Mouse (Mus musculus) adrenal gland, postnatal 36 days (tissue): ENCODE measurements around the gene Dhx29. TPM values are rescaled to one million over a fixed set of nuclear protein-coding genes. Genes with fewer than 3 reads are reported as not detected.

Experiments
- DNase-seq, 2 experiments: peaks; one replicate each; pipeline ENCODE4 v3.0.0; 2021; ENCODE audit warnings: mixed read lengths in 1 of 2
- long read RNA-seq, 2 experiments: library from polyadenylated mRNA; stranded (forward); transcript quantifications; one replicate each; pipeline ENCODE4 v2.0.0; 2021; ENCODE audit warnings: borderline sequencing depth in 2 of 2
- total RNA-seq, 2 experiments: library from RNA; stranded (reverse); gene quantifications; 2 replicates each; pipeline ENCODE4 v1.2.3; 2021

Dhx29 gene
- total RNA-seq, result 10 to 100 TPM; 16.2 to 20.7 TPM
- long read RNA-seq, experiment 1, full-length matches to known transcripts, result 12 of 16 reads
- long read RNA-seq, experiment 1, partial matches to known transcripts, result 3 of 16 reads
- long read RNA-seq, experiment 1, other reads (novel, unspliced or antisense), result 1 of 16 reads
- long read RNA-seq, experiment 2, full-length matches to known transcripts, result 4 of 5 reads
- long read RNA-seq, experiment 2, partial matches to known transcripts, result 1 of 5 reads
- long read RNA-seq, experiment 2, other reads (novel, unspliced or antisense), result 0 of 5 reads

DNA sequence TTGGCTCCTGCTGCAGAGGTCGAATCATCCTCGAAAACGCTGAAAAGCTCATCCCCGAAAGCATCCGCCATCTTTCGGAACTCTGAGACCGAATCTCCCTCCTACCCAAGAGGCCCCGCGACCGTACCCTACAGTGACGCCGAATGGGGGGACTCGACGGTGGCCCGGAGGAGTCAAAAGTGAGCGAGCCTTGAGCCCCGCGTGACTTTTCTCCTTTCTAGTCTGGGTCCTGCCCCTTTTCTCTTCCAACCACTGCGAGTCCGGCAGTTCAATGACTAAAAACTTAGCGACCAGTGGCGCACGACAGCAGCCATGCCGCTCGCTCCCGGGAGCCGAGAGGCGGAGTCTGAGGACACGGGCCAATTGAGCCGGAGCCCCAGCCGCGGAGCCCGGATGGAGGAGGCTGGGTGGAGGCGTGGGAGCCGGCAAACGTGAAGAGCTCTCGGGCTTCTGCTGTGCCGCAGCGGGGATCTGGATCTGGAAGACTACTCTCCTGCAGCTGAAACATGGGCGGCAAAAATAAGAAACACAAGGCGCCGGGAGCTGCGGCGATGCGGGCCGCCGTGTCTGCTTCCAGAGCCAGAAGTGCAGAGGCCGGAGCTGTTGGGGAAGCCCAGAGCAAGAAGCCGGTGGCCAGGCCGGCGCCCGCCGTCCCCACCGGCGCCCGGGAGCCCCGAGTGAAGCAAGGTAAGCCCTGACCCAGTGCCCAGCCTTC, at the start of gene Dhx29, which contains the start of gene Mtrex:
TSS of gene Dhx29 (plus strand) at position 168 of the 715 bp plus-strand sequence.
TSS of gene Mtrex (minus strand) at position 112 of the 715 bp plus-strand sequence.
- DNase-seq, result peak; percentile 99

DNA sequence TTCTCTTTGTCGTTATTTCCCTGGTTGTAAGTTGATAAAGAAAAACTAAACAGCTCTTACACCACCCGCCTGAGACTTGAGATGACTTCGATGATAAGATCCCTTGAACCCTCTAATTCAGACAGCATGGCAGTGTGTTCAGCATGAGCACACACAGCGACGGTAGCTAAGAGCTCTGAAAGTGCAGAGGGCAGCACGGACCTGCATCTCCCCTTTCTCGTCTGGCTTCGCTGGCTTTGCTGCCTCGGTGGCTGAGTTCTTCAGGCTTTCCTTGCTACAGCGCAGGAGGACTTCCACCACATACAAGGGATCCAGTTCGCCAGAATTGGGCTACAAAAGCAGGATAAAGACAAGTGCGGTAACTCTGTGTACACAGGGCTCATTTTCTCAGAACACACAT, 40.0 kb upstream of the Dhx29 start:
- no peak for DNase-seq

DNA sequence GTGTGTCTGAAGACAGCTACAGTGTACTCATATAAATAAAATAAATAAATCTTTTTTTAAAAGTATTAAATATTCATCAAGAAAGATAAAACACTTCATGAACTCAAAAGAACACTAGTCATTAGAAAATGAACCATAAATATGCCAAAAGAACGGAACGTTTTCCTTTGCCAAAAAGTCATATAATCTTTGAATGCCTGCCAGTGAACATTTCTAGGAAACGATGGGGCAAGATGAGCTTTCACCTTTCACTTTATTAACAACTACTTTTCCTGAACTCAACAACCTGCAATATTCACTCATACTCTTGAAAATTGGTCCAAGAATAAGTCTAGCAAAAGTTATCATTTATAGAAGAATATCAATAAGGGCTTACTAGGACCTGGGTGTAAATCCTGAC, 25.1 kb upstream of the Dhx29 start:
- no peak for DNase-seq

- DNase-seq, result peak; percentile 31 to 46
Measured at GRCm38 (mm10) chr13:112909663-112910062, 17.6 kb upstream of the Dhx29 start.

DNA sequence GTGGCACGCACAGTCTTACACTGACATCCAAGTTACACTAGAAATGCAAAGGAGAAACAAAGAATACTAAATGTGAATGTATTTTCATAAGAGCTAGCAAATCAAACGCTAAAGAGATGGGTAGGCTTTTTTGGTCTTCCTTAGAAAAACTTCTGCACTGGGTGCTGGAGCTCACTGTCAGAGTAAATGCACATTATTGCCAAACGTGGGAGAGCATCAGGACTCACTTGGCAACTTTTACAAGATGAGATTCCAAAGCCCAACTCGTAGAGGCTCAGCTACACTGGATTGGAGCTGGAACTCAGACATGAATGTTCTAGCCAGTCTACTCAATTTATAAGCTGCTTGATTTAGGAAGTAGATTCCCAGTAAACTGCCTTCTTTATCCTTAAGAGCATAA, 16.8 kb upstream of the Dhx29 start:
- DNase-seq, result no peak

DNA sequence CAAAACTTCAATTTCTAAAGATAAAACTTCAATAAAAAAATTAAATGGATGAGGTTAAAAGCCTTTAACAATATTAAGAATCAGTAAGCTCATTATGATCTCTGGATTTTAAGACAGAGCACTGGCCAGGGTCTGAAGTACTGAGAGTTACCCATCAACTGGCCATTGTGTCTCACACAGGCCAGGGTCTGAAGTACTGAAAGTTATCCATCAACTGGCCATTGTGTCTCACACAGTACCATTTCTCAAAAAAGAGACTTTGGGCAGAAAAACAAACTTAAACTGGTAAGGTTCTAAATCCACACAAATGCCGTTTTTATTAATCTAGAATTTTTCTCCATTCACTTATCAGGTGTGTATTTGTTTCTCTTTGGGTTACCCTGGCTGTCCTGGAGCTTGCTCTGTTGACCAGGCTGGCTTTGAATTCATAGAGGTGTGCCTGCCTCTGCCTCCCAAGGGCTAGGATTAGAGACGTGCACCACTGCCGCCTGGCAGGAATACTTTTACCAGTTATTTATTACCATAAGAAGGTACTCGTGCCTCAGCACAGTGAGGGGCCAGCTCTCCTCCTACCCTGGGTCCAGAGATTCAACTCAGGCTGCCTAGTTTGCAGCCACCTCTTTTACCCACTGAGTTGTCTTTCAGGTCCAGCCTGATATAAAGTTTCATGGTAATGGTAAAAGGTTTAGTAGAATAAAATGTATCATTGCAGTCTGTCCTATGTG, 8.0 kb upstream of the Dhx29 start:
- DNase-seq, result no peak

DNA sequence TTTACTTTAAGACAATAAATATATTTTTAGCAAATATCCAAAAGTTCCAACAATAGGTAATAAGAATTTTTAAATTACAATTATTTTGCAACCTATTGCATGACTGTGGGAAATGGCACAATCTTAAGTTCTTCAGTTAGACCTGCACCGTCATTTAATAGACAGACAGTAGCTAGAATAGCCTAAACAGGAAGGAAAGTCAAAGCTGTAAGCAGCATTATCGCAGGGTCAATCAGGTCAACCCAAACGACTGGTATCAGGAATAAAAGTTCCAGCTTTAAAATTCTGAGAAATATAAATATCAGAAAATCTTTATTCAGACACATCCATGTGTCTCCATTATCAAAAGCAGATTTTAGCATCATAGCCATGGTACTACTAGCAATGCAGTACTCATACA, 6.3 kb upstream of the Dhx29 start:
- DNase-seq, result no peak

DNA sequence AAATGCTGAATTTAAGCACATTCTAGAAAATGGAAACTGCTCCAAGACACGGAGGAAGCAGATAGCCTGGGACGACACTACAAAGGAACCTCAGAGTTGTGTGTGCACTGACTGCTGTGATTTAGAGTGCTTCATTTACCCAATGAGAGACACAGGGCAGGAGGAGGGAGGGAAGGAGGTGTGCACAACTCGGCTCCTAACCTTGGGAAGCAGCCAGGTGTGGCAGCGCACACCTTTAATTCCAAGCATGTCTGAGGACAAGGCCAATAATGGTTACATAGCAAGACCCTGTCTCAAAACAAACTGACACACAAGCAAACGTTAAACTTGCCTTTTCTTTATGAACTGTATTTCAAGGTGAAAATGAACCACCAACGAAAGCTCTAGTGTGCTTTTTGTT, 2.0 kb upstream of the Dhx29 start:
- no peak for DNase-seq

DNA sequence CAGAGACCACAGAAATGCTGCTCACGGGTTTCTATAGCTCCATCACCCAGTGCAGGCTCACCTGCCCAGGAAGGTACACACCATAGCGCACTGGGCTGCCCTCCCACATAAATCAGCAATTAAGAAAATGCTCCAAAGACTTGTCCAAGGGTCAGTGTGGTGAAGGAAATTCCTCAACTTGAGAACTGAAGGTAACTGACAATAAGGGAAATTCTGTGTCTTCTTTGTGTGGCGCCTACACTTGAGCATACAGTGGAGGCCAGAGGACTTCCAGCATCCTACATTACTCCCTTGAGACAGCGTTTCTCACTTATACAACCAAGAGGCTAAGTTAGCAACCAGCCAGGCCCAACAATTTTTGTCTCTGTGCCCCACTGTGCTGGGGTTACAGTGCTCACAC, 1.3 kb upstream of the Dhx29 start:
- no peak for DNase-seq

DNA sequence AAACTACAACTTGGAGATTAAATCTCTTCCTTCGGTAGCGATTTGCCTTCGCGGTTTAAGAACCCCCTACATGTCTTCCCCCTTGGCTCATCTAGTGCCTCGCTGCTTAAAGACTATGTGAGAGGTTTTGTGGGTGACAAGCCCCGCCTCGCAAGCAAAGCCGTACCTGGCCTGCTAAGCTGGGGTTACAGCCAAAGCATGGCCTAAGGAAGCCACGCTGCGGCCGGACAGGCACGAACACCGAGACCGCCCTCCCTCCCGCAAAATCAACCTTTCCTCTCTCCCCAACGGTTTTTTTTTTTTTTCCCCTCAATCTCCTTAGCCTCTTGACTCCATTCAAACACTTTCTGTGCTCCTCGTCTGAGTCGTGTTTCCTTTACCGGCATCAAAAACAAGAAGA, 458 bp upstream of the Dhx29 start:
- DNase-seq, result peak; percentile 29 to 36

DNA sequence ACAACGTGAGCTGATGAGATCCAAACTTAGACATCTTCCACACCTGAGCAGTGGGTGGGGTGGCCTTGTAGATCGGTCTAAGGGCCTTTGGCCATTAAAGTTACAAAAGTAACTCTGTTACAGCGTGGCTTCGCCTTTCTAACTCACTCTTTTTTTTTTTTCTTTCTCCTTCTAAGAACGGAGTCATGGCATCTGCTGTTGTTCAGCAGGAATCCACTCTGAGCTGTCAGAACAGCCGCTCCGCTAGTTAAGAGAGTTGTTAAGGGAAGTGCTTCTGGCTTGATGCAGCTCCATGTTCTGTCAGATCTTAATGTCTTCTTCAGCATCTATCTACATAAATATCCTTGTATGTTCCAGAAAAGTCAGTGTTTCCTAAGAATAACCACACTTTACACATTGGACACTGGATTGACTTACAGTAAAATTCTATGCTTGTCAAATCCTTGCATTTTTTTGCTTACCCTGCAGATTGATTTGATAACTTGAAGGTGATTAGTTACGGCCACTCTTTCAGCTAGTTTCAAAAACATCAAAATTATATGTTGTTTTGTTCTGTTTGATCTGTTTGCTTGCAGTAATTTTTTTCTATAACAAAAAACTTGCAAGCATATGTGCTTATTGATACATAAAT, 899 bp downstream of the Dhx29 start:
- DNase-seq, result peak in 1 of 2 experiments; percentile 7

GRCm38 (mm10) chr13:112938130-112938529, 10.9 kb downstream of the Dhx29 start:
- no peak for DNase-seq

GRCm38 (mm10) chr13:112941879-112942330, 14.7 kb downstream of the Dhx29 start:
- DNase-seq, result no peak

- DNase-seq, result no peak
Measured at GRCm38 (mm10) chr13:112945312-112945711, 18.1 kb downstream of the Dhx29 start.

- DNase-seq, result no peak
Measured at GRCm38 (mm10) chr13:112945900-112946299, 18.6 kb downstream of the Dhx29 start.

DNA sequence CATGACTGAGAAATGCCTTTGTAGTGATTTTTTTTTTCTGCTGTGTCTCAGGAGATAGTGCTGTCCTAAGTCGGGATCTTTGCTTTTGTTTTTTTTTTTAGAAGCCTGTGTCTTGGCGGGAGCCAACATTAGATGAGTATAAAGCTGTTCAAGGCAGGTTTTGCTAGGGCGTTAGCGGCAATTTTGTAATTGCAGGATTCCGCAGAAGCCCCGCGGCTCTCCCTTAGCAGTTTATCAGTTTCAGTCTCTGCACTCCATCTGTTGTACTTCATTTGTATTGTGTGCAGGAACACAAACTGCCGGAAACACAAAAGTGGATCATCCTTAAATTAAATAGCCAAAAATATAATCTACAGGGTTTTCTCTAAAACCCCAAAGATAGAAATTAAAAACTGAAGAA, 26.8 kb downstream of the Dhx29 start:
- DNase-seq, result no peak

- no peak for DNase-seq
Measured at GRCm38 (mm10) chr13:112963081-112963480, 35.8 kb downstream of the Dhx29 start.

GRCm38 (mm10) chr13:112964421-112964820, 37.2 kb downstream of the Dhx29 start:
- no peak for DNase-seq

GRCm38 (mm10) chr13:112967267-112967666, 40.0 kb downstream of the Dhx29 start:
- DNase-seq, result no peak

- no peak for DNase-seq
Measured at GRCm38 (mm10) chr13:112976720-112977119, 49.5 kb downstream of the Dhx29 start.

DNA sequence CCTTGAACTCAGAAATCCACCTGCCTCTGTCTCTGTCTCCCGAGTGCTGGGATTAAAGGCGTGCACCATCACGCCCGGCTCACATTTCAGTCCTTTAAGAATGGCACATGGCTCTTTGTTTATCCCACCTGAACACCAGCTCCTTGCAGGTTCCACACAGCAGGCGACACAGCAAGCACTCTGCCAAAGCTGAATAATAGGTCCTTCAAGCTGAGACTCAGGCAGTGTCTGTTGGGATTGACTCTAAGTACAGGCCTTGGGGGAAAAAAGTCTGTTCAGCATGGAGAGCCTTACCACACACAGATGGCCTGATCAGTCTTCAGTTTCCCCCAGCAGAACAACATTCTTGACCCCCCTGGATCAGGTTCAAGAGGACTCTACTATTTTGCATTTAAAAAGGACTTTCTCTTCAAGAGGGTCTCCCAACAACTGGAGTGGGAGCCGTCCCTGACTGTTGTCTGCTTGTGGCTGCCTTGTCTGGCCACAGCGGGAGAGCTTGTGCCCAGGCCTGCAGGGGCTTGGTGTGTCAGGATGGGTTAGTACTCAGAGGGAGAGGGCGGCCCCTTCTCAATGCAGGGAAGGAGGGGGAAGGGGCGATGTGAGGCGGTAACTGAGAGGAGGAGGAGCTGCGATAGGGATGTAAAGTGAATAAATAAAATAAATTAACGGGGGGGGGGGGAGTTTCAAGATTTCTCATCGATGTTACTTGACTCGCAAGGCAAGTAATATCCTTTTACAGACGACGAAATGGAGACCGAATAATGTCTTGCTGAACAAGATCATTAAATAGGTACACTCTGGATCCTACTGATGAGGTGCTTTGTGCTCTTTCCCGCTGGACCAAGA, 58.6 kb downstream of the Dhx29 start:
- DNase-seq, result no peak
